Mouse (Mus musculus) splenic B cell, adult 2 months (primary cell): ENCODE results near the gene Sbsn.
A peak's percentile ranks its signal among the peaks of the same experiment; 100 is the strongest.
"Not testable (repeated sequence)": the region's sequence is repeated elsewhere in the genome, so short reads cannot be mapped to it uniquely, and the experiment has no call there.

Source experiments
- DNase-seq: peaks from one replicate; pipeline ENCODE4 v3.0.0-alpha.2; 2011; ENCODE audit warnings: low read depth, low spot score
- H3K27me3 ChIP-seq: 2 replicates; pipeline ENCODE4 v1.6.1; 2012; ENCODE audit warnings: mild to moderate bottlenecking, low read length, moderate library complexity, mixed read lengths; ENCODE audit not compliant: control insufficient read depth, poor library complexity, insufficient read depth, severe bottlenecking
- H3K36me3 ChIP-seq: 2 replicates; pipeline ENCODE4 v1.6.1; 2012; ENCODE audit warnings: mild to moderate bottlenecking, low read length, moderate library complexity, mixed read lengths; ENCODE audit not compliant: control insufficient read depth, poor library complexity, insufficient read depth, severe bottlenecking

The Sbsn gene

DNA sequence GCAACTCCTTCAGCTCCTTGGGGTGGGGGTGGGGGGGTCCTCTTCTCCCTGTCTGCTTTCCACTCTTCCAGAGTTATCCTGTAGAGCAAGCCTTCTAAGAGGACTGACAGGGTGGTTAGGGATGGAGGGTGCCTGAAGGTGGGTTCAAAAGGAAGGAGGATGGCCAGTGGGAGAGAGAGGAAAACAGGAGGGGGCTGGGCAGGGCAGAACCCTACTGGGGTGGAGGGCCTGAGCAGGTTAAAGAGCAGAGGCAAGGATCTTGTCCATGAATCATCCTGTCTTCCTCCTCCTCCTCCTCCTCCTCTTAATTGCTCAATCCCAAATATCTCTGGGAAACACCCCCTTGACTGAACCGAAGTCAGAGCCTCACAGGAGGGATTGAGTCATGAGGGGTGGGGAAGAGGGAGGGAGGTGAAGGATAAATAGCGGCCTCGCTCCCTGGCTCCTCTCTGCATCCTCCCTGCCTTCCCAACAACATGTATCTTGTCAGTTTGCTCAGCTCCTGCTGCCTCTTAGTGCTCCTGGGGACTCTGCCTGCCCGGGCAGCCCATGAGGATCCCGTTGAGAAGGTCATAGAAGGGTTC is at the start of gene Sbsn:
Gene Sbsn, plus strand, starts transcription at position 386 of the 584 bp plus-strand sequence.
- Histone ChIP-seq H3K27me3 (no peaks in the 10 kb centered on the region), H3K36me3 (no peaks in the 10 kb centered on the region)
- no peak for DNase-seq

- H3K27me3 ChIP-seq: no peaks in the 10 kb centered on the region
- no peak for DNase-seq
- H3K36me3 ChIP-seq: no peaks in the 10 kb centered on the region
Observed at GRCm38 (mm10) chr7:30706214-30706882, 44.9 kb upstream of the Sbsn start.

DNA sequence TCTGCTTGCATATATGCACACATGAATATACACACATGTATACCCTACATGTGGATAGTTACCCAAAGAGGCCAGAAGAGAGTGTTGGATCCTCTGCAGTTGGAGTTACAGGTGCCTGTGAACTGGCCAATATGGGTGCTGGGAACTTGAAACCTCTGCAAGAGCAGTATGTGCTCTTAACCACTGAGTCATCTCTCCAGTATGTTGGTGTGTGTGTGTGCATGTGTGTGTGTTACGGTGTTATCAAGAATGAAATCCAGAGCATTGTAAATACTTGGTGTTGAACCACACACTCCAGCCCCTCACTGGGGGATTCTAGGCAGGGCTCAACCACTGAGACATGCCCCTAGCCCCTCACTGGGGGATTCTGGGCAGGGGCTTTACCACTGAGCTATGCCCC is 43.8 kb upstream of the Sbsn start:
- no peaks in the 10 kb centered on the region for H3K36me3 ChIP-seq
- no peak for DNase-seq
- H3K27me3 ChIP-seq: no peaks in the 10 kb centered on the region

DNA sequence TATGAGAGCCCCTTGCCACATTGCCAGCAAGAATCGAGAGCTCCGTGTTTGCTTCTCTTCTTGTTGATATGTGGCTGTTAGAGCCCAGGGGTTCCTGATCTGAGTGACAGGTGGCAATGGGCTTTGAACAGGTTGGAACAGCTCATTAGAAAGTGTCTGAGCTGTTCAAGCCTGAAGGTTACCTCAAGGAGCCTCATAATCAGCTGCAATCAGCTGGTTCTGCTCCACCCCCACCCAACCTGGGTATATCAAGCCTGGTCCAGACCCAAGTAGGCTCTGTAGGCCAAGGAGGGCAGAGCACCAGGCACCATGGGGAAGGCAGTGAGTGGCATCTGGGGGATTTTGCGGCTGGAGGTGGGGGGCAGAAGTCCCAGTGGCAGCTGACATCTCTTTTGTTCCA is 39.3 kb upstream of the Sbsn start, which contains the start of gene Atp4a:
Gene Atp4a, plus strand, starts transcription at position 268 of the 400 bp plus-strand sequence.
- no peak for DNase-seq
- Histone ChIP-seq H3K36me3 (no peaks in the 10 kb centered on the region), H3K27me3 (0 out of 2 replicates have a peak, but pooled peaks cover 2% of the 10 kb centered on the region)

DNA sequence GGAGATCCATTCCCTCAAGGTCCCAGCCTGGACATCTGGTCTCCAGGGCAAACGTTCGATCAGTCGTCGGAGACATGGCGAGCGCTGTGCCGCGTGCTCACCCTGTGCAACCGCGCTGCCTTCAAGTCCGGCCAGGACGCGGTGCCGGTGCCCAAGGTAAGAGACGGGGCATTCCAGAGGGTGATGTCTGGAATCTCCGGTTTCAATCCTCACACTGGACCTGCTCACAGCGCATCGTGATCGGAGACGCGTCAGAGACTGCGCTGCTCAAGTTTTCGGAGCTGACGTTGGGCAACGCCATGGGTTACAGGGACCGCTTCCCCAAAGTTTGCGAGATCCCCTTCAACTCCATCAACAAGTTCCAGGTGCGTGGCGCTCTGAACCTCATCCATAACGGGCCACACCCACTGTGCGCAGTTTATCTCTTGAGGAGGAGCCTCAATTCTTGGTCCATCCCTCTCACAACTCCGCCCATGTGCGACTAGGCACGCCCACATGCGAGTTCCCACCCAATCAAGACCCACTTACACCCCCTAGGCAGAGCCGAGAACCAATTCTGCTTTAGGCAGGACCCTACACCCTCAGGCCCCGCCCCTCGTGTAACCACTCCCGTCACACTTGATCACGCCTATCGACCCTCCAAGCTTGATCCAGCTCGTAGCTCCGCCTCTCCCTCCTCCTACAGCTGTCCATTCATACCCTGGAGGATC is 34.1 kb upstream of the Sbsn start:
- H3K27me3 ChIP-seq: 0 out of 2 replicates have a peak, but pooled peaks cover 2% of the 10 kb centered on the region
- H3K36me3 ChIP-seq: no peaks in the 10 kb centered on the region
- peak; percentile 85 for DNase-seq

DNA sequence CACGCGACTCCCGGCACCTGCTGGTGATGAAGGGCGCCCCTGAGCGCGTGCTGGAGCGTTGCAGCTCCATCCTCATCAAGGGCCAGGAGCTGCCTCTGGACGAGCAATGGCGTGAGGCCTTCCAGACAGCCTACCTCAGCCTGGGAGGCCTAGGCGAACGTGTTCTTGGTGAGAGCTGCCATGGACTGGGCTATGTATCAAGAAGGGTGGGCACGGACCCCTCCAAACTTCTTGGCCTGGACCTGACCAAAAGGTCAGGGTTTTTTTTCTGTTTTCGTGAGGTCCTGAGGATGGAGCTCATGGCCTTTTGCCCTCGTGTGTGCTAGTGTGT is 33.6 kb upstream of the Sbsn start:
- no peak for DNase-seq

GRCm38 (mm10) chr7:30719669-30720068 is 31.6 kb upstream of the Sbsn start:
- Histone ChIP-seq H3K36me3 (no peaks in the 10 kb centered on the region), H3K27me3 (0 out of 2 replicates have a peak, but pooled peaks cover 2% of the 10 kb centered on the region)
- DNase-seq: no peak

More for the DNA sequence above, 33.6 kb upstream of the Sbsn start:
- 0 out of 2 replicates have a peak, but pooled peaks cover 2% of the 10 kb centered on the region for H3K27me3 ChIP-seq
- H3K36me3 ChIP-seq: no peaks in the 10 kb centered on the region

DNA sequence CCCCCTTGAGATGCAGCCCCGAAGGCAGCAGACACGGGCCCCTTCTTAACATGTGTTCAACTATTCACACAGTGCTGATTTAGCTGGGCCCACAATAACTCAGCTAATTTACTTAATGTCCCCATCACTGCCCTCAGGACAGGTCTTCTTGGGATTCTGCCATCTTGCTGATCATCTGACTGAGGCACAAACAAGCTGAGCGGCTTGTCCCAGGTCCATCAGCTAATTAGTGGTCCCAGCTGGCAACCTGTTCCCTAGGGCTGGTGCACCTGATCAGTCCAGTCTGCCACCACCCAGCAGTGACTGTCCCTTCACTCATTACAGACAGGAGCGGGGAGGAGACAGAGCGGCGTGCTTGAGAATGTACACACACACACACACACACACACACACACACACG is 30.0 kb upstream of the Sbsn start:
- DNase-seq: no peak

DNA sequence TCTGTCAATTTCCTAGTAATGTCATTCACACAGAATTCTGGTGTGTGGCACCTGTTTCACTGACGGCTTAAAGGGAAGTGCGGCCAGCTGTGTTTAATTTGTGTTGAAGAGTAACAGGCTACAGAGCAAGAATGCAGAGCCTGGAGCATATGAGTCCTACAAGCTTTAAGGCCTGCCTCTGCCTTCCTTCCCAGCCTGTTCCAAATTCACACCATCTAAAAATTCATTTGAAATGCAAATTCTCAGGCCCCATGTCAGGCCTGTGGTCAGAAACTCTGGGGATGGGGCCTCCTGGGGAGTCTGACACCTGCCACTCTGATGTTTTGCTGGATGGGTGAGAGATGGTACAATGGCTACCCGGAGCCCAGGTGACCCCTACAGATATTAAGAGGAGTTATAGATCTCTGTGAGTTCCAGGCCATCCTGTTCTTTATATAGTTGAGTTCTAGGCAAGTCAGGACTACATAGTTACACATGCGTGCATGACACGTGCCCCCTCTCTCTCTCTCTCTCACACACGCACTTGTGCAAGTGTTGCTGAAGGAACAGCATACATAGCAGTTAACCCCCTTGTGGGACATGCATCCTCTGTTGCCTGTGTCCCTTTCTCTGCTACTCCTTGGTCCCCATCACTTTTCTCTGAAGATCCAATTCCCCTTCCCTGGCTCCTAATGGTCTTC is 27.9 kb upstream of the Sbsn start:
- no peaks in the 10 kb centered on the region; the same call in 1 of the 2 replicates for H3K36me3 ChIP-seq
- H3K27me3 ChIP-seq: no peaks in the 10 kb centered on the region
- DNase-seq: no peak

More for the DNA sequence above, 30.0 kb upstream of the Sbsn start:
- H3K27me3 ChIP-seq: no peaks in the 10 kb centered on the region
- H3K36me3 ChIP-seq: no peaks in the 10 kb centered on the region

DNA sequence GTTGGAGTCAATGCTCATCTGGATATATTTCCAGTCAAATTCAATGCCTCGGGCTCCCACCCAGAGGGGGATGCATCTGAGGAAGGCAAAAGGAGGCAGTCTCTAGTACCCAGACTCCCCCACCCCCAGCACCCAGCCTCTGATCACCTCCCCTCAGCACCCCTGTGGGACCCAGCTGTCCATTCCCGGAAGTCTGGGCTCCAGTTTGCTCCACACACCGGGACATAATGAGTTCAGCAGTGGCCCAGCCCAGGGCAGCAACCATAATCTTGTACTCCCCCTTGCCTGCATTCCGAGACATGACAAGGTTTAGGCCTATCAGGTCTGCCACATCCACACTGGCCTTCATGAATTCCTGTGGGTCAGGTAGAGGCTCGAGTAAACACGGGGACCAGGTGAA is 23.1 kb upstream of the Sbsn start:
- H3K27me3 ChIP-seq: no peaks in the 10 kb centered on the region
- H3K36me3 ChIP-seq: peaks cover 4% of the 10 kb centered on the region; the same call in 1 of the 2 replicates
- DNase-seq: no peak

DNA sequence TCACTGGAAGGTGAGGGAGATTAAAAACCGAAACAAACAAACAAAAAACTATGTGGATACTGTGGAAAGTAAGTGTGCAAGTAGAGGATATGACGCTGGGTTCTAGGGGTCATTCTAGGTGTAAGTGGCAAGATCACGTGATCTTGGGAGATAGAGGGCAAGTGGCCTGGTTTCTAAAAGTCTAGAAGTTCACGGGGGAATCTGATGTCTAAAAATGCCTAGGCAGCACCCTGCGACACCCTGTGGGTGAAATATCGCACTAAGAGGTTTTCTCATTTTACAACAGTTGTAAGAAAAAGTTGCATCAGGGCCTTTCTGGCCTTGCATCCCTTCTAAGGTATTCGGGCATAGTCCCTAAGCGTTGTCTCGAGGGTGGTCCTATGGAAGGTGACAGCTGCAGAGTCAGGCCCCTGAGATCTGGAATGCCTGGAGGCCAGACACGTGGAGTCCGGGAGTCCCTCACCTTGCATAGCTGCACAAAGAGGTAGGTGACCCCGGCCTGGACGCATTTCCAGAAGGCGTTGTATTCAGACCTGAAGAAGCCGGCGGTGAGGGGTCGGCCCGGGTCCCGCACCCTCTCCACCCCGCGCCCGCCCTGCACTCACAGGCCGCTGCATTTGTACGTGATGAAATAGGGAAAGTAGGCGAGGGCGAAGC is 22.4 kb upstream of the Sbsn start:
- DNase-seq: peak; percentile 23
- Histone ChIP-seq H3K36me3 (peaks cover 4% of the 10 kb centered on the region; the same call in 1 of the 2 replicates), H3K27me3 (no peaks in the 10 kb centered on the region)

- peak; percentile 93 for DNase-seq
- H3K27me3 ChIP-seq: no peaks in the 10 kb centered on the region
Observed at GRCm38 (mm10) chr7:30729396-30730063, 21.7 kb upstream of the Sbsn start, which contains the start of gene Tmem147. Tmem147 (minus strand) TSS chr7:30729540.

DNA sequence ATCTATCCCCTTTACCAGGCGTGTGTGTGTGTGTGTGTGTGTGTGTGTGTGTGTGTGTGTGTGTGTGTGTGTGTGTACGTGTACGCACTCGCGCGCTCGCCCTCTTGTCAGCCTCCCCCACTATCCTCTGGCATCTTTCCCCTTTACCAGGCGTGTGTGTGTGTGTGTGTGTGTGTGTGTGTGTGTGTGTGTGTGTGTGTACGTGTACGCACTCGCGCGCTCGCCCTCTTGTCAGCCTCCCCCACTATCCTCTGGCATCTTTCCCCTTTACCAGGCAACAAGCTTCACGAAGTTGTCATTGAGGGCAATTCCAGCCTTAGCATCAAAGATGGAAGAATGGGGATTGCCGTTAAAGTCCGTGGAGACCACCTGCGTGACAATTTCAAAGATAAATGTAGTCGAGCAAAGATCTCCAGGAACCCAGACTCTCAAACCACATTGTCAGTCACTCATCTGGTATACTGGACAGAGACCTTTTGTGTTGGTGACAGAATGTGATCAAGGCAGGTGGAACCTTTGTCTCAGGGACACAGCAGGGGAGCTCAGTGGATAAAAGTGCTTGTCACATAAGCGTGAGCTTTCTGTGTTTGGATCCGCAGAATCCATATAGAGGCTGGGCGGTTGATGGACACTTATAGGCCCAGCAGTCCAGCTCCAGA is 21.1 kb upstream of the Sbsn start:
- H3K36me3 ChIP-seq, H3K27me3 ChIP-seq, DNase-seq: not testable (repeated sequence)

More at GRCm38 (mm10) chr7:30729396-30730063, 21.7 kb upstream of the Sbsn start, which contains the start of gene Tmem147:
- H3K36me3 ChIP-seq: peaks cover 6% of the 10 kb centered on the region; the same call in 1 of the 2 replicates
